Mouse (Mus musculus) c-Kit-positive CD71-positive TER-119-positive erythroid progenitor cells, embryonic 14.5 days (primary cell): Measurements from ENCODE around the gene Rbm8a.
"Not testable (repeated sequence)": the region's sequence is repeated elsewhere in the genome, so short reads cannot be mapped to it uniquely, and the experiment has no call there.

Source experiments
- DNase-seq: peaks from one replicate; pipeline ENCODE4 v3.0.0-alpha.2; 2013; ENCODE audit warnings: low spot score

The Rbm8a gene

DNA sequence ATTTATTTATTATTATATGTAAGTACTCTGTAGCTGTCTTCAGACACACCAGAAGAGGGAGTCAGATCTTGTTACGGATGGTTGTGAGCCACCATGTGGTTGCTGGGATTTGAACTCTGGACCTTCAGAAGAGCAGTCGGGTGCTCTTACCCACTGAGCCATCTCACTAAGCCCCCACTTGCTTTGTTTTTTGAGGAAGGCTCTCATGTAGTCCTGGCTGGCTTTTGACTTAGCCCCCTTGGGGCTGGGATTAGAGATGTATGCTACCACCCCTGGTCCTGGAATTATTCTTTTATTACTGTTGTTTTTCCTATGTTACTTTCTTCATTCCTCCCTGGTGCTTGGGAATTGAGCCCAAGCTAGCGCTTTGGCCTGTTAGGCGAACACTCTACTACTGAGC, 23.7 kb upstream of the Rbm8a start:
- not testable (repeated sequence) for DNase-seq

DNA sequence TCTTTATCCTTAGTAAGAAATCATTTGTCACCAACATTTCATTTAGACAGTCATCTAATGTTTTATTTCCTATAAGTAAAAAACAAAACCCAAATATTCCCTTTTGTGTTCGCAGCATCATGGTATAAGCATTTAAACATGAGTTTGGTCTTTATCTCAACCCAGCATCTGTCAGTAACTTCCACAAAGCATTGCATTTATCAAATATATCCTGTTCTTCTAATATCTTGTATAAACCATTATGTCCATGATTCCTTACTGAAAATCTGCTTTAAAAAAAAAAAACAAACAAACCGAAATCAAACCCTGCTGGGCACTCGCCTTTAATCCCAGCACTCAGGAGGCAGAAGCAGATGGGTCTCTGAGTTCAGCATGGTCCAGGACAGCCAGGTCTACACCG, 23.1 kb upstream of the Rbm8a start:
- no peak for DNase-seq

DNA sequence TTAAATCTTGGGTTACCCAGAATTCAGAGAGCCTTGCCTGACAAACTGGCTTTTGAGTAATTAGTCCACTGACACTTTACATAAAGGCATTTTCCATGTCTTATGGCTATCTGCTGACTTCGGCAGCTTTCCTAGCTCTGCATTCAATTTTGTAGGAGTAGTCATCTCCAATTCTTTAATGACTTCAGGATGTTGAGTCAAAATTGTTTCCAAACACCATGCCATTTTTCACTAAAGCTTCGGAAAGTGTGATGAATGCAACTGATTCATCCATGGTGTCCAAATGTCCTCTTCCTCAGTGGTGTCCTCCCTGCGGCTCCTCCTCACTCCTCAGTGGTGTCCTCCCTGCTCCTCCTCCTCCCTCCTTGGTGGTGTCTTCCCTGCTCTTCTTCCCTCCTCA, 11.8 kb upstream of the Rbm8a start:
- no peak for DNase-seq

DNA sequence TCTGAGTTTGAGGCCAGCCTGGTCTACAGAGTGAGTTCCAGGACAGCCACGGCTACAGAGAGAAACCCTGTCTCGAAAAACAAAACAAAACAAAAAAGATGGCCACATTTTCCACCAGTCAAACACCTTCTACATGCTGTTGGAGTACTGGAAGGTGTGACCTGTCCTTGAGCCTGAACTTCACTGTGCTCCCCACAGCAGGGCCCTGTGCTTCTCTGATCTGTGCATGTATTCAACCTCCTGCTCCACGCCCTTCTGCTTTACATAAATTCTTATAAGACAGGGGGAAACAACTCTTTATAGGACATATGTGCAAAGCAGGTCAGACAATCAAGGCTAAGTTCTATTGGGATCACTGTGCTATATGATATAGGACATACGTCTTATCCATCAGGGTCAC, 6.5 kb upstream of the Rbm8a start:
- DNase-seq, result no peak

DNA sequence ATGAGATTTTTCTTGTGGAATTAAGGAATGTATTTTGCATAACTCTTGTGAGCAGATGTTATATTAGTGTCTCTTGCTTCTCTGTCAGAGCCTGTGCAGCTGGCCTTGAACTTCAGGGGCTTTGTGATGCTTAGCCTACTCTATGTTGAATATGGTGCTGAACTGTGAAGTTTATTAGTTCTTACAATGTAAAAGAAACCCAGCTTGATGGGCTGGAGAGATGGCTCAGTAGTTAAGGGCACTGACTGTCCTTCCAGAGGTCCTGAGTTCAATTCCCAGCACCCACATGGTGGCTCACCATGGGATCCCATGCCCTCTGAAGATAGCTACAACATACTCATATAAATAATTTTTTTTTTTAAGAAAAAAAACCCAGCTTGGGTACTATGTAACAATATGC, 2.3 kb downstream of the Rbm8a start:
- no peak for DNase-seq

DNA sequence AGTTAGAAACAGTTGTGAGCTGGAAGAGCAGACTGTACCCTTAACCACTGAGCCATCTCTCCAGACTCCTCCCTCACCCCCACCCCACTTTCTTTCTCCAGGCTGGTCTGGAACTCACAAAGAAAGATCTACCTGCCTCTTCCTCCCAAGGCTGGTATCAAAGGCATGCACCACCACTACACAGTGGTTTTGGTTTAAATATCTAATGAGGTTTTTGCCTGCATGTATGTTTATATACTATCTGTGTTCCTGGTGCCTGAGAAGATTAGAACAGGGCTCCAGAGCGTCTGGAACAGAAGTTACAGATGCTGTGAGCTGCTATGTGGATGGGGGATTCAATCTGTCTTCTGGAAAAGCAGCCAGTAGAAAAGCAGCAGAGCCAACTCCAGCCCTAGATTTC, 4.3 kb downstream of the Rbm8a start:
- no peak for DNase-seq

DNA sequence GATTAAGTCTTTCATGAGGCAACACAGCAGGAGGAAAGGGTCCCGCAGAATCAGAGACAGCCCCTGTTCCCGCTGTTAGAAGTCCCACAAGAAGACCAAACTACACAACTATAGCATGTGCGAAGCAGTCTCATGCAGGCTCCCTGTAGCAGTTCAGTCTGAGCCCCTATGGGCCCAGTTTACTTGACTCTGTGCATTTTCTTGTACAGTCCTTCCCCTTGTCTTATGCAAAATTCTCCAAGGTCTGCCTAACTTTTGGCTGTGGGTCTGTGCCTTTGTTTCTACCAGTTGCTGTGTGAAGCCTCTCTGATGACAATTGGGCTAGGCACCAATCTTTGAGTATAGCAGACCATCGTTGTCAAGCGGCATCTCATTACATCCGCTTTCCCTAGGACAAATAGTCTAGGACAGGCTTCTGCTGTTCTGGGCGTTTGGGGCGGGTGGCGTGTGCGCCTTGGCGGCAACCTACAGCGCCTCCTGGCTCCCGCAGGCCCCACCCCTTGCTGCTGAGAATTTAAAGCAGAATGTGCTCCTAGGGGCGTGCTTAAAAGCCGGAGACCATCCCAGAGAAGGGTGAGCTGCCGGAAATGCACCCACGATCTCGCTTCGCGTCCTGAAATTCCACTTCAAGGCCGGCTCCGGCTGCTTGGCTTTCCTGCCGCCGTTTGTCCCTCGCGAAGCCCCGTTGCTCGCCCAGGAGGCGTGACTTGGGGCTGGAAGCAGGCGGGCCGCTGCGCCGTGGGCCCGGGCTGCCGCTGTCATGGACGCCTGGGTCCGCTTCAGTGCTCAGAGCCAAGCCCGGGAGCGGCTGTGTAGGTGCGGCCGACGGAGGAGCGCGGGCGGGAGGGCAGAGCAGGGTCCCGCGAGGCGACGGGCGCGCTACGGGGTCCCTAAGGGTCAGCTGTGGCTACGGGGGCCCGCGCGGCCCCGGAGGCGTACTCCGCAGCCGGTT, 5.5 kb downstream of the Rbm8a start, which contains the start of the genes Pex11b and Gm42957:
Gene Pex11b (plus strand): TSS at position 449 of the 952 bp plus-strand sequence.
Gene Gm42957 (plus strand): TSS at position 547 of the 952 bp plus-strand sequence.
- peak; percentile 80 for DNase-seq

DNA sequence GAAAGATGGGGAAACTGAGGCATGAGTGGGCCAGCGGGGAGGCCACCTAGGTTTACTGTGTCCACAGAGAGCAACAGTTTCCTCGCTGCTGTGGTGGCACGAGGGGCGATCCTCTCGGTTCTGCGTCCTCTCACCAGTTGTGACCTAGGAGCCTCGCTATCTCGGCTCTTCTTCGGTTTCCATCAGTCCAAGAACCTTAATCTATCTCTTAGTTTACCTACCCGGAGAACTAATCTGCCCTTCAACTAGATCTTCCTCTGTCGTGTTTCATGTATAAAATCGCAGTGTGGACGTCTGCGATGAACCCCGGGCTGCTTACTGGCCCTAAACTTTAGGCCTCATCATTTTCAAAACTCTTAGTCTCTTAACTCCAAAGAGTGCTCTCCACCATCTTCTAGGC, 6.2 kb downstream of the Rbm8a start:
- DNase-seq, result peak; percentile 28

DNA sequence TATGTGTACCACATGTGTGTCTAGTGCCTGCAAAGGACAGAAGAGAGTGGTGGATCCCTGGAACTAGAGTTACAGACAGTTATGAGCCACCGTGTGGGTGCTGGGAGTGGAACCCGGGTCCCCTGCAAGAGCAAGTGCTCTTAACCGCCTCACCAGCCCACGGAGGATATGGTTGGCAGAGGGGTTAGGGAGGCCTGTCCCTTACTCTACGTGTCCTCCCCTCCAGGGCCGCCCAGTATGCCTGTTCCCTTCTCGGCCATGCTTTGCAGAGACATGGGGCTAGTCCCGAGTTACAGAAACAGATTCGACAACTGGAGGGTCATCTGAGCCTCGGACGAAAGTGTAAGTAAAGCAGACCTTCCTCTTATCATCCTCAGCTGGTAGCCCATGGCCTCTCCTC, 6.7 kb downstream of the Rbm8a start:
- DNase-seq, result no peak

DNA sequence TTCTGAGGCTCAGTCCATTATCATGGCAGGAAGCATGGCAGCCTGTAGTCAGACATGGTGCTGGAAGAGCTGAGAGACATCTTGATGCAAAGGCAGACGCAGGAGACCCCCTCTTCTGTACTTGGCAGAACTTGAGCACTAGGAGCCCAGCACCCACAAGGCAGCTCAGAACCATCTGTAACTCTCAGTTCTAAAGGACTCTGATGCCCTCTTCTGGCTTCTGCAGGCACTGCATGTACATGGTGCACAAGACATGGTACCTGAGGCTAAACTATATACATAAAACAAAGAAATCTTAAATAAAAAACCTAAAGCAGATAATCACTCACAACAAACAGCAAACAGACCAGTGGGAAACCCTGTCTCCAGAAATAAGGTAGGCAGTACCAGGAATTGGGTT, 9.5 kb downstream of the Rbm8a start:
- DNase-seq, result peak; percentile 68

DNA sequence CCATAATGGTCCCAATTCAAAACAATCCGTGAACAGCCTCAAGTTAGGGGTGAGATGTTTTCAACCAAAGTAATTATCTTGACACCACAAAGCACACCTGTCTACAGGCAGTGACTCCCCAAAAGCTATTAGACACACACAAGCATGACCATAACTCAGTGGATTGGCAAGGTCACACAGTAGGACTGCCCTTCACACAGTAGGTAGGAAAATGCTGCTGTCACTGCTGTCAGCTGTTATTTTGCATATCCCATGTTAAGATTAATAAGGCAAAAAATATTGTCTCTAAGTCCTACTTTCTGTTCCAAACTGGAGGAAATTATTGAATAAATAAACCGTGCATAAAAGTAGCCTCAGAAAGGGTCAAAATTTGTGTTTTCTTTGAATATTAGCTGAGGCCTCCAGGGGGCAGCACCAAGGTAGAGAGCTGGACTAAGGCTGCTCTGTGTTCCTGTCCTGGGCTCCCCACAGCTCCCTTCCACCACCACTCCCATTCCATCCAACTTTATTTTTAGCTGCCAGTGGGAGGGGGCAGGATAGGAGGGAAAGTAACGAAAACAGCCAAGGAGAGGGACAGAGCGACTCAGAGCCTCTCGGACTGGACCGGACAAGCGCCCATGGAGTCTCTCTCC, 15.4 kb downstream of the Rbm8a start, which contains the start of gene Itga10:
Gene Itga10 (plus strand): TSS at position 567 of the 632 bp plus-strand sequence.
- DNase-seq, result peak; percentile 22

DNA sequence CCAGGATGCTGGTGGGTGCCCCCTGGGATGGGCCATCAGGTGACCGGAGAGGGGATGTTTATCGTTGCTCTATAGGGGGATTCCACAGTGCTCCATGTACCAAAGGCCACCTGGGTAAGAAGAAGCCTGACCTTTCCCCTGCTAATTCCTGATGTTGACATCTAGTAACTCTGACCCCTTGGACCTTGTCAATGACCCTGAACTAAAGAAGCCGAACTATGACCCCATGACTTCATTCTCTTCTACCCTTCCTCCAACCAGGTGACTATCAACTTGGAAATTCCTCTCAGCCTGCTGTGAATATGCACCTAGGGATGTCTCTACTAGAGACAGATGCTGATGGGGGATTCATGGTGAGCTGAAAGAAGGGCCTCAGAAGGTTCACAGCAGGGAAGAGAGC, 17.6 kb downstream of the Rbm8a start:
- DNase-seq, result no peak

DNA sequence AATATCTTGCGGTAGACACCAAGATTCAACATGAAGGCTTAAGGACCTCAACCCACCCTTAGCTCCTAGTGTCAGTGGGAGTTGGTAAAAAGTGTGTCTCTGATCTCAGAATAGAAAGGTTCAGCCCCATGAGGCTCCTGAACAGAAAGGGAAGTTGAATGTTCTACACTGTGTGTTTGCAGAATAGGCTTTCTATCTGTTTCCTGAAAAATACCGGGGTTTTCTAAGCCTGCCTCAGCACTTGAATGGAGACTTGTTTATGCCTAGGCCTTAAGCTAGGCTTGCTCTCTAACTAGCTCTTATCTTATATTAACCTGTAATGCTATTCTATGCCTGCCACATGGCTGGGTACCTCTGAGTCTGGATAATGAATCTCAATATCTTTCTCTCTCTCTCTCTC, 31.2 kb downstream of the Rbm8a start:
- DNase-seq, result no peak

DNA sequence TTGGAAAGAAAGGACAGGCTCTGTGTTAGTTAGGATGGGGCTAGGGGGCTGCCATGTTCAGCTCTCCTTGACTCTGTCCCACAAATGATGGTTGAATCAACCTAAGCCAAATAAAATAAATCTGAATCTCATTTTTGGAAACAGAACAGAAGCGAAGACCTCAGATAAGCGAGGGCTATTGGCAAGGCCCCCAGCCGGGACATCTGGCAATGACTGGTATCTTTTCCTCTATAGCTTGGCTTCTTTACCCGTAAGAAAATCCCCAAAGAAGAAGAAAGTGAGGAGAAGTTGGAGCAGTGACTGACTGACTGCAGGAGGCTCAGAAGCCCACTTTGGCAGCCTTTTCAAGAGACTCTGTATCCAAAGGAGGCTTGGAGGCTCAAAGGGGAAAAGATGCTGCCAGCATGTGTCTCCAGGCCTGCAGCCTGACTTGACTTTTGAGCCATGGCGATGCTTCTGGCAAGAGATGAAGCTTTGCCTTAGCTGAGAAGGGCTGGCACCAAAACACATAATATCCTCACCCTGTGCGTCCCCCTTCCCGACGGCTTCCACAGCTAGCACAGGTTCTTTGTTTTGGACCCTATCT, 33.1 kb downstream of the Rbm8a start:
- no peak for DNase-seq

DNA sequence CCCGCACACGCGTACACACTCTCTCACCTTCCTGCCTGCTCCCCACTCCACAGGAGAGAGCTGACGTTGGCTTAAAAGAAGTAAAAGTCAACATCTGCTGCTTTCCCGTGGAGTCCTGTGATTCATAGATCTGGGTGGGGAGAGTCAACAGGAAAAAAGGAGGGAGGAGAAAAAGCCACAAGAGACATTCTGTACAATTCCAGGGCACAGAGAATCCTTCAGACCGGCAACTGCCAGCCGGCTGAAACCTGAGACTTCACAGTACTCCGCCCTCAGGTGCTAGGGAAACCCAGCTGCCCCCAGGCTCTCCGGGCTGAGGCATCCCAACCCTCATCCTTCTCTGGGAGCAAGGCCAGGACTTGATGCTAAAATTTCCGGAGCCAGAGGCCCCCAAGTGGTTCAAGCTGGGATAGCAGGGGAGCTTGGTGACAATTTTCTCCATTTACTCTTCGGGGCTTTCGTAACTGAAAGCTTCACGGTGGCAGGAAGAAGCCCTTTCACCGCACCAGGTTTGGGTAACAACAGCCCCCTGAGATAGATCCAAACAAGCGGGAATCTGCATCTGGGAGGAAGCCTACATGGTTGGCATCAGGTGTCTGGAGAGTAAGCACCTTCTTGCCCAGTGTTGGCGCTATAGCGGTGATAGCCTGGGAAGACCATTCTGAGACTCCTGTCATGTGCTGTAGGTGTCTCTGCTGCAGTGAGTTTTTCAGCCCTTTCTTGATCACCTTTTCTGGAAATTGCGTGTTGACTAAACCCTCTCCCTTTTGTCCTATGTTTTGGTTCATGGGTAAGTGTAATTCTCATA, 33.9 kb downstream of the Rbm8a start:
- DNase-seq, result peak; percentile 62

DNA sequence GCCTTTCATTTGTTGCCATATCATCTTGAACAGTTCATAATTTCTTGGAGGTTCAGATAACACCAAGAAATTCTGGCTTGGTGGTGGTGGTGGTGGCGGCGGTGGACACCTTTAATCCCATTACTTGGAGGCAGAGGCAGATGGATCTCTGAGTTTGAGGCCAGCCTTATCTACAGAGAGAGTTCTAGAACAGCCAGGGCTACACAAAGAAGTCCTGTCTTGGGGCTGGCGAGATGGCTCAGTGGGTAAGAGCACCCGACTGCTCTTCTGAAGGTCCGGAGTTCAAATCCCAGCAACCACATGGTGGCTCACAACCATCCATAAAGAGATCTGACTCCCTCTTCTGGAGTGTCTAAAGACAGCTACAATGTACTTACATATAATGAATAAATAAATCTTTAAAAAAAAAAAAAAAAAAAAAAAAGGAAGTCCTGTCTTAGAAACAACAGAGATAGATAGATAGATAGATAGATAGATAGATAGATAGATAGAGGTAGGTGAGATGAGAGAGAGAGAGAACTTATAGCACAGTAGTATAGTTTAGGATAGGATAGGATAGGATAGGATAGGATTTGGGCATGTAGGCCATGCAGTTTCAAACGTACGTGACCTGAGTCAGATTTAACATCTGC, 36.1 kb downstream of the Rbm8a start:
- DNase-seq, result not testable (repeated sequence)

DNA sequence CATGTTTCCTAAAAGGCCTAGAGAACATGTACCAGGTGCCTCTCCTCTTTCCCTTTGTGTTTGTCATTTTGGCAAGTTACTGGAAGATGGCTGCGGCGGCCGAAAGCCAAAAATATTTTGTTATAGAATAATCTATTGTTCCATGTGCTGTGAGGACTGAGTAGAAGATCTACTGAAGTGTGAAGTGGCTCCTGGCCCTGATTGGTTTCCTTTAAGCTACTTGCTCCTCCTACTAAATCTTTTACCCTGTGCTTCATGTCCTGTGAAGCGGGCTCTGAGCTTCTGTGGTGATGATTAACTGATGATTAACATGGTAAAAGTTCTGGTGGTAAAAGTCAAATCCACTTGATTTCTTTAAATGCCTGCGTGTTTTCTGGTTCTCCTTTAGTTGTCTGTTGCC, 37.2 kb downstream of the Rbm8a start:
- no peak for DNase-seq

DNA sequence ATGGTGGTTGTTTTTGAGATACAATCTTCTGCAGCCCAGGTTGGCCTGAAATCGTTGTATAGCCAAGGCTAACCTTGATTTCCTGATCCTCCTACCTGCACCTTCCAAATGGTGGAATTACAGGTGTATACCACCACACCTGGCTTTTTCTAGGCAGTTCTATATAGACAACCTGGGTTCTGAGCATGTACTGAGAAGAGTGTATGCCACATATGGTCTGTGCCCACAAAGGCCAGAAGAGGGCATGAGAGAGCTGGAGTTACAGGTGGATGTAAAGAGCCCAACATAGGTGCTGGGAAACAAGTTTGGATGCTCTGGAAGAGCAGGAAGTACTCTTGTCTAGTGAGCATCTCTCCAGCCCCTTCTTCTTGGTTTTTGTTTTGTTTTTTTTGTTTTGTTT, 37.6 kb downstream of the Rbm8a start:
- no peak for DNase-seq

DNA sequence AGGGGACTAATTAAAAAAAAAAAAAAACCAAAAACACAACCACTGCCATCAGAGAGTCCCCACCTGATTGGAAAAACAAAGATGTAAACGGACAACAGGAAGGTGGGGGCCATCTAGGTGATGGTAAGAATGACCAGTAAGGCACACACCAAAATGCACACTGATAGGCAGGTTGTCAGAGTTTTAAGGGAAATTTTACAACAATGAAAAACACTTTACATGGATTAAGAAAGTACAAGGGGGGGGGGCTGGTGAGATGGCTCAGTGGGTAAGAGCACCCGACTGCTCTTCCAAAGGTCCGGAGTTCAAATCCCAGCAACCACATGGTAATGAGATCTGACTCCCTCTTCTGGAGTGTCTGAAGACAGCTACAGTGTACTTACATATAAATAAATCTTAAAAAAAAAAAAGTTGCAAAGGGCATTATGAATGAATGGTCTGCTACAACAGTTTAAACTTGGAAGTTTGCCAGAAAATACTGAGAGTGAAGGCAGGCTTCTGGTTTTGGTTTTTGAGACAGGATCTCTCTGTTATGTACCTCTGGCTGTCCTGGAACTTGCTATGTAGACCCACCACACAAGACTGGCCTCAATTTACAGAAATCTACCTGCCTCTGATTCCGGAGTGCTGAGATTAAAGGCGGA, 38.8 kb downstream of the Rbm8a start:
- no peak for DNase-seq

DNA sequence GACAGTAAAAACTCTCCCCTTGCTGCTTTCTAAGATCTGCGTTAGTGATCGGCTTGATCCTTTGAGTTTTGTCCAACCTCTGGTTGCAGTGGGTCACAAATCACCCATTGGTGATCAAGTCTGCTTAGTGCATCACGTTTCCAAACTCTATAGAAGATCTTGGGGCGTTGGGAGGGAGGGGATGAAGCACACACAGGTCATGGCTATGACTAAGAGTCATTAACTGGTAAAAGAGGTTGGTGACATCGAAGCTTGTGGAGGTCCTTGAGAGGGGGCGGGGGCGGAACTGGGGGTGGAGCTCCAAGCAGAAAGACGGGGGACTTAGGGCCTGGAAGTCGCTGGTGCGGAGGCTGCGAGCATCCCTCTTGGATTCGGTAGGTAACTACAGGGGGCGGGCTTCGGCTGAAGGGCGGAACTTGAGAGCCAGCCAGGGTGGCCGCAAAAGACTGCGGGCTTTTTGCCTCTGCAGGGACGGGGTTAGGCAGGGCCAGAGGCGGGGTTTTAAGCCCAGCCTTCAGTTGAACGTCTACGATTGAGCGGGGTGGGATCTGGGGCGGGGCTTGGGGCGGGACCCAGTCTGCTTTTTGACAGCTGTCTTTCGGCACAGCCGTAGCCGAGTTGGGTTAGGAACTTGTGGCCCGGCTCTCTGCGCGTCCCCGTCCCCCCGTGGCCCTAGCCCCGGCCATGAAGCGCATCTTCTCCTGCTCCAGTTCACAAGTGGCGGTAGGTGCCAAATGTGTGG, 40.2 kb downstream of the Rbm8a start, which contains the start of gene Ankrd35:
Gene Ankrd35 (plus strand): TSS at position 405 of the 742 bp plus-strand sequence.
- DNase-seq, result peak; percentile 73
